Mouse (Mus musculus) heart, embryonic 10.5 days (tissue): Measurements from ENCODE around the gene Ptgir. TPM values are rescaled to one million over a fixed set of nuclear protein-coding genes. Genes with fewer than 3 reads are reported as not detected.
A peak's percentile ranks its signal among the peaks of the same experiment; 100 is the strongest.

ENCODE experiments used
- DNase-seq: peaks from one replicate; pipeline ENCODE4 v3.0.0-alpha.2; 2017; ENCODE audit warnings: low spot score
- H3K27ac ChIP-seq: fragments of 300-500 bp; sonication (generic); 2 replicates; pipeline ENCODE4 v1.5.1; 2016; ENCODE audit warnings: mild to moderate bottlenecking
- H3K27me3 ChIP-seq: fragments of 300-500 bp; sonication (generic); 2 replicates; pipeline ENCODE4 v1.6.1; 2016; ENCODE audit warnings: mild to moderate bottlenecking; ENCODE audit not compliant: poor library complexity, insufficient read depth, severe bottlenecking
- H3K36me3 ChIP-seq: fragments of 300-500 bp; sonication (generic); 2 replicates; pipeline ENCODE4 v1.6.1; 2016; ENCODE audit warnings: mild to moderate bottlenecking, moderate library complexity
- H3K4me1 ChIP-seq: fragments of 300-500 bp; sonication (generic); 2 replicates; pipeline ENCODE4 v1.6.1; 2016; ENCODE audit warnings: mild to moderate bottlenecking
- H3K4me3 ChIP-seq: fragments of 300-500 bp; sonication (generic); 2 replicates; pipeline ENCODE4 v1.5.1; 2016; ENCODE audit warnings: mild to moderate bottlenecking, moderate library complexity
- H3K9me3 ChIP-seq: fragments of 300-500 bp; sonication (generic); 2 replicates; pipeline ENCODE4 v1.6.1; 2016; ENCODE audit warnings: mild to moderate bottlenecking, moderate library complexity
- WGBS: fragments of 180-500 bp; shearing (Covaris S2); methylation state at CpG from one replicate; pipeline ENCODE4 v1.1.7; 2016; 5-methylcytosine and 5-hydroxymethylcytosine counted together
- polyA plus RNA-seq: library from polyadenylated mRNA; unstranded; fragments of >200 nt; fragmentation: Nextera tagmentation; extraction: Ambion mirVana; gene quantifications from 2 replicates; pipeline ENCODE4 v1.2.1, GENCODE M21; 2016

Ptgir gene
- polyA plus RNA-seq, 1 experiment from 2014 or later, result 0.51 TPM

- Histone ChIP-seq H3K27ac (peak overlapping the region; percentile 96), H3K9me3 (no peaks in the 10 kb centered on the region), H3K4me1 (peaks cover 30% of the 10 kb centered on the region), H3K27me3 (no peaks in the 10 kb centered on the region), H3K36me3 (peaks cover 35% of the 10 kb centered on the region), H3K4me3 (peak overlapping the region; percentile 84)
- peak; percentile 85 for DNase-seq
- WGBS, result 4% methylated on average over 13 of the region's 13 CpGs
Measured at GRCm38 (mm10) chr7:16876608-16877007, 29.7 kb upstream of the Ptgir start.

DNA sequence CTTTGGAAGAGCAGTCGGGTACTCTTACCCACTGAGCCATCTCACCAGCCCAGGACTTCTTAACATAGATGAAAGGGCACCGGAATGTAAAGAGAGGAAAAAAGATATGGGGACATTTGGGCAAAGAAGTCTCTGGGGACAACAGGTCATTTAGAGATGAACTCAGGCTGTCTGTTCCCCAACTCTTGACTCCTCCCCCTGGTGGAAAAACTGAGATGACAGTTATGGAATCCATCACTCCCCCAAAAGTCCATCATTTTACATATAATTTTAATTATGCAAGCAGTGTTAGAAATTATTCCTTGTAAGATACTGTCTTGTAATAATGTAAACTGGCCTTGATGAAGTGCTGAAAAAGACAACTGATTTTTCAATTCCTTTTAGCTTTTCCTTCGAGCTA lies 28.6 kb upstream of the Ptgir start:
- Histone ChIP-seq H3K4me3 (no peak overlapping the region), H3K36me3 (peaks cover 38% of the 10 kb centered on the region), H3K9me3 (no peaks in the 10 kb centered on the region), H3K27me3 (no peaks in the 10 kb centered on the region), H3K27ac (no peak overlapping the region), H3K4me1 (peaks cover 38% of the 10 kb centered on the region)
- no peak for DNase-seq
- WGBS, result 73% methylated on average over 3 of the region's 3 CpGs

DNA sequence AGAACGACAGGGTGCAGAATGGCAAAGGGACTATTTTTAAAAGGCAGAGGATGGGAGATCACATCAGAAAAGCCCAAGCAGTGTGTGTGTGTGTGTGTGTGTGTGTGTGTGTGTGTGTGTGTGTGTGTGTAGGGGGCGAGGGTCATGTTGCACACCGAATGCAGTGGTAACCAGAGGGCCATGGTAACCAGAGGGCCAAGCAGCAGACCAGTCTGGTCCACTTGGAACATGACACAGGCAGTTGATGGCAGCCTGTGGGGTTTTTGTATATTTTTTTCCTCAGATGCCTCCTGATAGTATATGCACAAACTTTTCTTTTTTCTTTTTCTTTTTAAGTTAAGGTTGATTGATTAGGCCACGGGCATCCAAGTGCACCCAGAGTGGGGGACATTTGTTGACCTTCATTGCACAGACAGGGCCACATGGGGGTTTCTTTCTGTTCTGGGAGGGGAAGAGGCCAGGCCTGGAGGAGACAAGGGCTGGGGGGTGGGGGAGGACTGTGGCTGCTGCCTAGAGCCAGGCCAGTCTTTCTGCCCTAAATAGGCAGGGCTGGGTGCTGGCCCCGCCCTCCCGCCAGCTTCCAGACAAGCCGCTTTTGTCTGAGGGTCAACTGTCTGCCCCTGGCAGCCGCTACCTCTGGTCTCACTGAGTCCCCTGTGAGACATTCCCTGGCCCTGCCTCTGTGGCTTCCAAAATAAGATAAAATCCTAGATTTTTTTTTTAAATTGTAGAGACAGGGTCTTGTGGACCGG lies 26.3 kb upstream of the Ptgir start:
- Histone ChIP-seq H3K4me3 (no peak overlapping the region), H3K4me1 (peaks cover 47% of the 10 kb centered on the region), H3K27ac (peak overlapping the region; percentile 90), H3K36me3 (peaks cover 60% of the 10 kb centered on the region), H3K27me3 (peaks cover 11% of the 10 kb centered on the region), H3K9me3 (peaks cover under 1% of the 10 kb centered on the region; the same call in 1 of the 2 replicates)
- 14% methylated on average over 9 of the region's 9 CpGs for WGBS
- peak; percentile 94 for DNase-seq

DNA sequence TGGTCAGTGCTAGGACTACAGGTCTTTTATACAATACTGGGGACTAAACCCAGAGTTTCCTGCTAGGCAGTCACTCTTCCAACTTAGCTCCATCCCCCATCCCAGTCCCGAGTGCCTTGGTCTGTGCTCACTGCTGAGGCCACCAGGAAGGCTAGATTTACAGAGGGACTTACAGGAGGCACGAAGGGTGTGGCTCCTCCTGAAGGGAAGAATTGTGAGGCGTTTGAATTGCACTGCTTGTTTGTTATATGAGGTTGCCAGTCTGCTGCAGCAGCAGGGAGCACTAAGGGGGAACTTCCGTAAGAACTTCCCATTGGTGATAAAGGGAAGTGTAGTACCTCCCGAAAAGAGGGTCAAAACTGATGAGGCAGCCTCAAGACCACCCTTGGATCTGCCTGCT lies 25.7 kb upstream of the Ptgir start:
- Histone ChIP-seq H3K4me3 (peak overlapping the region; percentile 19; the same call in 1 of the 2 replicates), H3K4me1 (peaks cover 53% of the 10 kb centered on the region), H3K36me3 (peaks cover 67% of the 10 kb centered on the region), H3K27me3 (peaks cover 18% of the 10 kb centered on the region), H3K27ac (peak overlapping the region; percentile 90), H3K9me3 (peaks cover 6% of the 10 kb centered on the region)
- no peak for DNase-seq
- WGBS, result 25% methylated on average over 5 of the region's 5 CpGs

DNA sequence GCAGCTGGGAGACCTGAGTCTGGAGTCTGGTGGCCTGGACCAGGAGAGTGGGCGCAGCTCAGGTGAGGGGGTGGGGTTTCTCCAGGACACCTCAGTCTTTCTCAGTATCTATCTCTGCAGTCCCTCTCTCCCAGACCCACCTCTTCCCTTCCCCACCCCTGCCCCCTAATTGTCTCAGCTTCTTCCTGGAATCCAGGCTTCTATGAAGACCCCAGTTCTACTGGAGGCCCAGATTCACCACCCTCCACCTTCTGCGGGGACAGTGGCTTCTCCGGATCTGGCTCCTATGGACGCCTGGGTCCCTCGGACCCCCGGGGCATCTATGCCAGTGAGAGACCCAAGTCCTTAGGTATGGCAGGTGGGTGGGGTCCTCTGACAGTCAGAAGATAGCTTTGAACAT lies 23.1 kb upstream of the Ptgir start:
- peaks cover 31% of the 10 kb centered on the region for H3K27me3 ChIP-seq
- peak overlapping the region; percentile 26; the same call in 1 of the 2 replicates for H3K27ac ChIP-seq
- peaks cover 47% of the 10 kb centered on the region for H3K4me1 ChIP-seq

GRCm38 (mm10) chr7:16884334-16884733 lies 22.0 kb upstream of the Ptgir start:
- Histone ChIP-seq H3K4me1 (peaks cover 54% of the 10 kb centered on the region), H3K27me3 (peaks cover 31% of the 10 kb centered on the region), H3K4me3 (no peak overlapping the region), H3K9me3 (peaks cover 12% of the 10 kb centered on the region), H3K36me3 (peaks cover 82% of the 10 kb centered on the region), H3K27ac (0 out of 2 replicates have a peak overlapping the region, but pooled peaks have one; percentile 83)
- 68% methylated on average over 4 of the region's 4 CpGs for WGBS
- DNase-seq, result no peak

More for the DNA sequence above, 23.1 kb upstream of the Ptgir start:
- Histone ChIP-seq H3K4me3 (0 out of 2 replicates have a peak overlapping the region, but pooled peaks have one; percentile 4), H3K9me3 (peaks cover 12% of the 10 kb centered on the region), H3K36me3 (peaks cover 86% of the 10 kb centered on the region)
- DNase-seq, result no peak
- WGBS, result 88% methylated on average over 6 of the region's 6 CpGs

GRCm38 (mm10) chr7:16885271-16885776 lies 21.0 kb upstream of the Ptgir start:
- Histone ChIP-seq H3K27ac (peak overlapping the region; percentile 83), H3K36me3 (peaks cover 86% of the 10 kb centered on the region), H3K4me1 (peaks cover 47% of the 10 kb centered on the region), H3K4me3 (peak overlapping the region; percentile 49), H3K27me3 (peaks cover 31% of the 10 kb centered on the region), H3K9me3 (peaks cover 12% of the 10 kb centered on the region)
- no peak for DNase-seq
- WGBS, result 28% methylated on average over 95 of the region's 95 CpGs

DNA sequence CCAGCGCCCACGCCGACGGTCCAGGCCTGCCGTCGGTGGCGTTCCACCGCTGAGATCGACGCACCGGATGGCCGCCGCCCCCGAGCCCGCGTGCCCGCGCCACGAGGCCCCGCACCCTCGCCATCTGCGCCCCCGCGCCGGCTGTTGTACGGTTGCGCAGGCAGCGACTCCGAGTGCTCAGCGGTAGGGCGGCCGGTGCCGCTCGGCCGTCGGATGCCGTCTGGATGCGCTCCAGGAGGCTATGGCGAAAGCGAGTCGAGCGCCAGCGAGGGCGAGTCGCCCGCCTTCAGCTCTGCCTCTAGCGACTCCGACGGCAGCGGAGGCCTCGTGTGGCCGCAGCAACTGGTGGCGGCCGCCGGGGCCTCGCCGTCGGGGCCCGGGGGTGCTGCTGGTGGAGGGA lies 20.4 kb upstream of the Ptgir start:
- no peak for DNase-seq
- peaks cover 12% of the 10 kb centered on the region for H3K9me3 ChIP-seq
- H3K4me3 ChIP-seq, result peak overlapping the region; percentile 49
- H3K27me3 ChIP-seq, result peaks cover 31% of the 10 kb centered on the region
- WGBS, result 50% methylated on average over 59 of the region's 59 CpGs
- peak overlapping the region; percentile 83 for H3K27ac ChIP-seq
- H3K4me1 ChIP-seq, result peaks cover 47% of the 10 kb centered on the region
- peaks cover 85% of the 10 kb centered on the region for H3K36me3 ChIP-seq

DNA sequence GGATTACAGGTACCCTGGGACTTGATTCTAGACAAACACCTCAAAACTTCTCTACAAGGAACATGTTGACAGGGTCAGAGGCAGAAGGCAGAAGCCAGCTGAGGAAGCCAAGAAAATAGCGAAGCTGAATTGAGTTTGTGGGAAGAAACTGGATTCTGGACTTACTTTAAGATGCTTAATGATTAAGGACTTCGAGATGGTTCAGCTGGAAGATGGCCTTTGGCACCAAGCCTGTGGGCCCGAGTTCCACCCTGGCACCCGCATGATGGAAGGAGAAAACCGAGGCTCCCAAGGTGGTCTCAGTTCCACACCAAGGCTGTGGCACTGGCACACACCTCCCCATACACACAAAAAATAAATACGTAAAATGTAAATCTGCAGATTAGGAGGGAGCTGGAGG lies 15.8 kb upstream of the Ptgir start:
- peak overlapping the region; percentile 54 for H3K4me3 ChIP-seq
- peaks cover 40% of the 10 kb centered on the region for H3K36me3 ChIP-seq
- peaks cover 44% of the 10 kb centered on the region for H3K27me3 ChIP-seq
- H3K4me1 ChIP-seq, result peaks cover 60% of the 10 kb centered on the region
- no peak for DNase-seq
- peaks cover 7% of the 10 kb centered on the region for H3K9me3 ChIP-seq
- peak overlapping the region; percentile 77 for H3K27ac ChIP-seq
- 24% methylated on average over 6 of the region's 6 CpGs for WGBS

DNA sequence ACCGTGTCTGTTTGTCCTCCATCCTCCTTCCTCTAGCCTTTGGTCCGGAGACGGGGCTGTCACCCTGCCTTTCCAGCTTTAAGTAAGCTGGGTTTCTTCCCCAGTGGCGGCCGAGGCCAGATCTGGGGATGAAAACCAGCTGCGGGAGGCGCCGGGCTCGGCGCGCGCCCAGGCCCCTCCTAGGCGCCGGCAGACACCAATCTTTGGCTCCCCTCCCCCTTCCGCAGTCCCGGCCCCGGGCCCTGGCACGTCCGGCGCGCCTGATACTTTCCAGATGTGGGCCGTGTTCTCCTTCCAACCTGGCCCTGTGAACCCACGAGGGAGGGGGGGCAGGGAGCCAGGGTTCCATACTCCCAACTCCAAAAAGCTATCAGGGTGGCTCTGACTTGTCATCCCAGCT lies 15.3 kb upstream of the Ptgir start:
- H3K4me1 ChIP-seq, result peaks cover 57% of the 10 kb centered on the region
- H3K36me3 ChIP-seq, result peaks cover 36% of the 10 kb centered on the region
- peaks cover 40% of the 10 kb centered on the region for H3K27me3 ChIP-seq
- WGBS, result under 1% methylated on average over 23 of the region's 23 CpGs
- peak overlapping the region; percentile 77 for H3K27ac ChIP-seq
- peak; percentile 92 for DNase-seq
- H3K4me3 ChIP-seq, result peak overlapping the region; percentile 54
- H3K9me3 ChIP-seq, result peaks cover 3% of the 10 kb centered on the region

DNA sequence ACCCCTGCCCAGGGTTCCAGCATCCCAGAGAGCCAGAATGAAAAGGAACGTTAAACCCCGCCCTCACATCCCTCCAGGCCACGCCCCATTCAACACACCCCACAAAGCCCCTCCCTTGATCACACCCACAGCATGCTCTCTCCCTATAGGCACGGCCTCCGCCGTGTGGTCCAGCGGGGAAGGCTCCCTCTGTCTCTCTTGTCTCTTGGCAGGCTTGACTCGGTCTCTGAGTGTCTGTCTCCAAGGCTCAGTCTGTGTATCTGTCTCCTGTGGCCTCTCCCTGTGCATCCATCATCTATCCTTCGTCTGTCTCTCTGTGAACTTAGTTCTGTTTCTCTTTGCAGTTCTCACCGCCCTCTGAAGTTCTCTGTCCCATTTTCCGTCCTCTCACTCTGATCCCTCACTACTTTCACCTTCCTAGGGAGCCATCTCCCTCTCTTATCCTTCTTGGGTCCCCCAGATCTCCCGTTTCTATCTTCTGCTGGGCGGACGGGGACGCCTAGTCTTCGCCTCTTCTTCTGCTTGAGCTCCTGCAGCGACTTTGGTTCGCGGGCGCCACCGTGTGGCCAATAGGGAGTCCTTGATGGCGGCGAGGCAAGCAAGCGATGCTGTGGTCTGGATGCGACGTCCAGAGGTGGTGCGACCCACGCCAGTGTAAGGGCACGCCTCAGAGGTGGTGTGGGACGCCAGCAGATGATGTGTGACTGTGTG lies 14.5 kb upstream of the Ptgir start, which contains the start of gene Gng8:
Gene Gng8, plus strand, starts transcription at position 146 of the 711 bp plus-strand sequence.
- under 1% methylated on average over 30 of the region's 30 CpGs for WGBS
- peaks cover 55% of the 10 kb centered on the region for H3K4me1 ChIP-seq
- no peaks in the 10 kb centered on the region for H3K9me3 ChIP-seq
- peaks cover 34% of the 10 kb centered on the region for H3K27me3 ChIP-seq
- peaks cover 27% of the 10 kb centered on the region for H3K36me3 ChIP-seq
- peak within 1 kb of the TSS; percentile 54 for H3K4me3 ChIP-seq
- peak; percentile 95 for DNase-seq
- peak within 1 kb of the TSS; percentile 77 for H3K27ac ChIP-seq

- Histone ChIP-seq H3K9me3 (no peaks in the 10 kb centered on the region), H3K4me1 (peaks cover 55% of the 10 kb centered on the region), H3K4me3 (peak overlapping the region; percentile 54), H3K27me3 (peaks cover 33% of the 10 kb centered on the region), H3K36me3 (peaks cover 22% of the 10 kb centered on the region), H3K27ac (peak overlapping the region; percentile 77; the same call in 1 of the 2 replicates)
- DNase-seq, result no peak
- 32% methylated on average over 9 of the region's 9 CpGs for WGBS
Measured at GRCm38 (mm10) chr7:16892352-16892730, 13.9 kb upstream of the Ptgir start.

GRCm38 (mm10) chr7:16893612-16894011 lies 12.7 kb upstream of the Ptgir start:
- Histone ChIP-seq H3K27ac (no peak overlapping the region), H3K27me3 (peaks cover 34% of the 10 kb centered on the region), H3K9me3 (no peaks in the 10 kb centered on the region), H3K4me3 (peak overlapping the region; percentile 44; the same call in 1 of the 2 replicates), H3K36me3 (peaks cover 9% of the 10 kb centered on the region), H3K4me1 (peaks cover 51% of the 10 kb centered on the region)
- no peak for DNase-seq
- WGBS, result 10% methylated on average over 6 of the region's 6 CpGs
